Mouse (Mus musculus) forebrain, postnatal 0 days (tissue): ENCODE results near the gene Btbd11. TPM values are rescaled to one million over a fixed set of nuclear protein-coding genes. Genes with fewer than 3 reads are reported as not detected.
"Not testable (repeated sequence)": the region's sequence is repeated elsewhere in the genome, so short reads cannot be mapped to it uniquely, and the experiment has no call there.

Experiments
- ATAC-seq: fragments of 200-750 bp; cut with Nextera tagmentation; 2 replicates; pipeline ENCODE4 v1.8.0; 2017; ENCODE audit warnings: mild to moderate bottlenecking, moderate library complexity
- DNase-seq: peaks from one replicate; pipeline ENCODE4 v3.0.0-alpha.2; 2015
- H3K27ac ChIP-seq: fragments of 300-500 bp; sonication (generic); 2 replicates; pipeline ENCODE4 v1.5.1; 2014; ENCODE audit warnings: low read depth, mild to moderate bottlenecking, antibody characterized with exemption, low read length, moderate library complexity, mixed read lengths
- H3K27me3 ChIP-seq: fragments of 300-500 bp; sonication (generic); 2 replicates; pipeline ENCODE4 v1.6.1; 2014; ENCODE audit warnings: mild to moderate bottlenecking, low read length, mixed read lengths; ENCODE audit not compliant: insufficient read depth
- H3K36me3 ChIP-seq: fragments of 300-500 bp; sonication (generic); 2 replicates; pipeline ENCODE4 v1.6.1; 2014; ENCODE audit warnings: mild to moderate bottlenecking, moderate library complexity; ENCODE audit not compliant: insufficient read depth
- H3K4me1 ChIP-seq: fragments of 300-500 bp; sonication (generic); 2 replicates; pipeline ENCODE4 v1.6.1; 2014; ENCODE audit warnings: antibody characterized with exemption; ENCODE audit not compliant: insufficient read depth
- H3K4me2 ChIP-seq: fragments of 300-500 bp; sonication (generic); 2 replicates; pipeline ENCODE4 v1.6.1; 2014; ENCODE audit warnings: low read depth, mild to moderate bottlenecking, moderate library complexity
- H3K4me3 ChIP-seq: fragments of 300-500 bp; sonication (generic); 2 replicates; pipeline ENCODE4 v1.5.1; 2014; ENCODE audit warnings: low read depth, low read length, mixed read lengths
- H3K9ac ChIP-seq: fragments of 300-500 bp; sonication (generic); 2 replicates; pipeline ENCODE4 v1.6.1; 2014; ENCODE audit warnings: mild to moderate bottlenecking
- H3K9me3 ChIP-seq: fragments of 300-500 bp; sonication (generic); 2 replicates; pipeline ENCODE4 v1.6.1; 2016; ENCODE audit warnings: low read length
- CTCF ChIP-seq: sonication (generic); IDR thresholded peaks from 2 replicates; pipeline ENCODE4 v1.5.1; 2016; ENCODE audit warnings: antibody characterized with exemption, control low read depth, low read depth
- WGBS: fragments of 180-500 bp; shearing (Covaris S2); extraction: QIAGEN DNeasy Blood & Tissue Kit; methylation state at CpG from one replicate; pipeline ENCODE4 v1.1.7; 2014; 5-methylcytosine and 5-hydroxymethylcytosine counted together
- polyA plus RNA-seq: library from polyadenylated mRNA; unstranded; fragments of >200 nt; fragmentation: Nextera tagmentation; extraction: Ambion mirVana; gene quantifications from 2 replicates; pipeline ENCODE4 v1.2.1, GENCODE M21; 2015
- total RNA-seq: library from RNA; depleted of rRNA; stranded (reverse); fragments of >200 nt; gene quantifications from 2 replicates; pipeline ENCODE4 v1.2.3, GENCODE M21; 2014; rRNA removed

Btbd11 gene
- total and polyA plus RNA-seq, 2 experiments from 2014 or later: 9.9 to 22.5 TPM

- Histone ChIP-seq H3K4me1 (no peaks in the 10 kb centered on the region), H3K27me3 (no peaks in the 10 kb centered on the region), H3K36me3 (no peaks in the 10 kb centered on the region), H3K4me2 (no peak overlapping the region), H3K27ac (no peak overlapping the region), H3K9me3 (no peaks in the 10 kb centered on the region), H3K9ac (no peak overlapping the region), H3K4me3 (no peak overlapping the region)
- DNase-seq (no peak), ATAC-seq (no peak)
- no peak for TF ChIP-seq CTCF
Measured at GRCm38 (mm10) chr10:85699721-85700120, 313.1 kb downstream of the Btbd11 start.

GRCm38 (mm10) chr10:85709790-85710189 lies 323.2 kb downstream of the Btbd11 start:
- H3K36me3 ChIP-seq, H3K9me3 ChIP-seq, ATAC-seq, H3K4me3 ChIP-seq, H3K27me3 ChIP-seq, H3K4me1 ChIP-seq, H3K27ac ChIP-seq, H3K4me2 ChIP-seq, H3K9ac ChIP-seq, DNase-seq: not testable (repeated sequence)
- 88% methylated on average over 4 of the region's 4 CpGs for WGBS

Other genes starting within 250 kb of the Btbd11 start
- gene Cry1, start 201.8 kb upstream of the Btbd11 start, total RNA-seq: 22.7 and 24.3 TPM in 2 replicates
- 23.3 and 29.7 TPM in 2 replicates for gene Cry1, start 201.8 kb upstream of the Btbd11 start, polyA plus RNA-seq